Mouse (Mus musculus): ENCODE data around the gene Camta1.
"Not testable (repeated sequence)": the region's sequence is repeated elsewhere in the genome, so short reads cannot be mapped to it uniquely, and the experiment has no call there.

Gene Camta1

DNA sequence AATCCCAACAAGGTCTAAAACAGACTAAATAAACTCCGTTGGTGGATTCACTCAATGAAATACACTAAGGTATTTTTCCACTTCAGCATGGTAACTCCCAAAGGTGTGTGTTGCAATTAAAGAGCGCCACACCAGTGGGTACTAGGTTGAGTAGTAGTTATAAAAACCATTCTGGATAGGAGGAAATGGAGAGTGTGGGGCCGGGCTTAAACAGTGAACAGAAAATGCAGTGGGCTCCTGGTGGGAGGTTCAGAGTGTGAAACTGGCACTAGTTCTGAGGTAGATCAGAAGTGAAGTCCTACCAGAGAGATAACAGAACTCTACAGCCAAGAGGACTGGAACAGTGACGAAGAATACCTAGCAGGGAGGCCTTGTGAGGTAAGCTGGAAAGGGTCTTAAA lies 803.0 kb downstream of the Camta1 start:
- no peak for DNase-seq (ENCODE audit: low spot score)

DNA sequence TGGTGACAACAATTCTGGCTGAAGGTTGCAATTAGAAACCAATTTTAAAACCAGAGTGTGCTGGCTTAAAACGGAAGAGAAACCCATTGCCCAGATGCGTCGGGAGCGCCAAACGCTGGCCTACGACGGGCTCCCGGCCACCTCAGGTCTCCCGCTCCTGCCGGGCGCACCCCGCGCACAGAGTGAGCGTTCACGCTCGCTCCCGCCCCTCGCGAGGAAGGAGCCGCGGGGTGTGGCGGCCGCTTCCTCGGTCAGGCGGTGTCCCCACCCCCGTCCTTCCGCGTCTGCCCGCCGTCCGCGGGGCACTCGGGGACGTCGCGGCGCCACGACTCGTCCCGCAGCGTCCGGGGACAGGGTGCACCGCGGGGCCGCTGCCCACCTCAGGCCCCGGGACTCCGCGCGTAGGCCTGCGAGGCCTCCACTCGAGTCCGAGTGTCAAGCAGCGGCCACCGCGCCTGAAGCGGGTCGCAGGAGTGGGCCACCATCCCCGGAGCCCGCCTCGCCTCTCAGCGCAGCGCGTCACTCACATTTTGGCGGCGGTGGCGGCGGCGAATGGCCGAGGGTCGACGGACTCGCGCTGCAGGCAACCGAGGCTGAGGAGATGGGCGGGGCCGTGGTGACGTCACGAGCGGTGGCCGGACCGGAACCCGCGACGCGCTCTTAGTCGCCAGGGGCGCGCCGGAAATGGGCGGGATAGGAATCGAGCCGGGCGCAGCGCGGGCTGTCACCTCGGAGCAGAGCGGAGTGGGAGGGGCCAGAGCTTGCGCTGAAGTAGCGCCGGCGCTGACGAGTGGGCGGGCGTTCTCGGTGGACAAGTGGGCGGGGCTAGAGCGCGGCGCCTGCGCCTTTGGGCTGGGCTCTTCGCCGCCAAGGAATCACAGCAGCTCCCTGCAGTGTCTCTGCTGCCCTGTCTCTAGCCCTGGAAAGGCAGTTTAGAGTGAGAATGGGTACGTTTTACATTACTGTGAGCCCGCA lies 804.0 kb downstream of the Camta1 start, which contains the start of gene Vamp3:
Vamp3 (minus strand) TSS at position 617 of the 975 bp plus-strand sequence.
- DNase-seq (ENCODE audit: low spot score) = peak; percentile 98

DNA sequence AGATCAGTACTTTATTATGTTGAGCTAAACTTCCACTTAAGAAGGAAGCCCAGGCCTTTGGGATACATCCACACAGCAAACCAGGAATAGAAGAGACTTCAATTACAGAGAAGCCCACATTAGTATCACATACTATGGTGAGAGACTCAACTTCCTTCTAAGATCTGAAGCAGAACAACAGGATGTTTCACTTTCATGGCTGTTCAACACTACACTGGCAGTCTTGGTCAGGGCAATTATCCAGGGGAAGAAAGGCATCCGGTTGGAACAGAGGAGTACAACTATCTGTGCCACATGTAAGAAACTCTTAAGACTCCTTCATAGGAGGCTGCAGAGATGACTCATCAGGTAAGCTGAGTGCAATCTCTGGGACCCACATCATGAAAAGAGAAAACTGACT lies 810.5 kb downstream of the Camta1 start:
- DNase-seq (ENCODE audit: low spot score) = no peak

DNA sequence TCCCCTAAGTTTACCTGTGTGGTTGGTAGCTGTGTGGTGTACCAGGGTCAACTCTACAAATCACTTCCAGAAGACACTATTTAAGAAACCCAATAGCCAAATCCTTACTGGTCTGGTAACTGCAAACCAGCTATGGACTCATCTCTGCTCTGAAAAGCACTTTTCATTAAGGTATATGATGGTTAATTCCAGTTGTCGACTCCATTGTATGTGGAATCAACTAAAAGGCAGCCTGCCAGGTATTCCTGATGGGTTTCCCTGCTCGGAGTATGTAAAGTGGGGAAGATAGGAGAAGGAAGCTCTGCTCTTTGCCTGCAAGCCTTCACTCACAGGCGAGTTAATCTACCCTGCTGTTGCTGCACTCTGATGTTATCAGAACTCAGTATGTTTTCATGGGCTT lies 815.2 kb downstream of the Camta1 start:
- DNase-seq (ENCODE audit: low spot score) = no peak

DNA sequence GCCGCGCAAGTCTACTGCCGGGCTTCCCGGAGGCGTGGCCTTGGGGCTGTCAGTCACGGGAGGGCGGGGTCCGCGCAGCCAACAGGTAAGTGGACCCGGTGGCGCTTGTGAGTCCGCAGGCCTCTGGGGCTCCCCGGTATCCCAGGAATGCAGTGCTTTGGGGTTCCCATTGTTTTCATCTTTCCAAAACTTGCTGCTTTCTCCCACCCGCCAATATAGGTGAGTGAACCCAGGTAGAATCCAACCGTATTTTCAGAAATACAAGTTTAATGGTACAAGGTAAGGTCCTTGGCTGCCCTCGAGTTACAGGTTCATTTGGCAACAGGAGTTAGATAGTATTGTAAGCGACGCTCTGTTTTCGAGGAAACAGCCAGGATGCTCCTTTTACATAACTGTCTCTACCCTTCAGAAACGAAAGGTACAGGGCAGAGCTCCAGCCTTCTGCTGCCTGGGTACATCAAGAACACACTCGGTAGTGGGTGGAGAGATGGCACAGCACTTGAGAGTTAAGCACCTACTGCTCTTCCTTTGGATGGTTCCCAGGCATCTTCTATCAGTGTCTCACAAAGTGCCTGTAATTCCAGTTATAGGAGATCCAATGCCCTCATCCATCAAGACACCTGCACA lies 816.6 kb downstream of the Camta1 start:
- DNase-seq (ENCODE audit: low spot score) = no peak

DNA sequence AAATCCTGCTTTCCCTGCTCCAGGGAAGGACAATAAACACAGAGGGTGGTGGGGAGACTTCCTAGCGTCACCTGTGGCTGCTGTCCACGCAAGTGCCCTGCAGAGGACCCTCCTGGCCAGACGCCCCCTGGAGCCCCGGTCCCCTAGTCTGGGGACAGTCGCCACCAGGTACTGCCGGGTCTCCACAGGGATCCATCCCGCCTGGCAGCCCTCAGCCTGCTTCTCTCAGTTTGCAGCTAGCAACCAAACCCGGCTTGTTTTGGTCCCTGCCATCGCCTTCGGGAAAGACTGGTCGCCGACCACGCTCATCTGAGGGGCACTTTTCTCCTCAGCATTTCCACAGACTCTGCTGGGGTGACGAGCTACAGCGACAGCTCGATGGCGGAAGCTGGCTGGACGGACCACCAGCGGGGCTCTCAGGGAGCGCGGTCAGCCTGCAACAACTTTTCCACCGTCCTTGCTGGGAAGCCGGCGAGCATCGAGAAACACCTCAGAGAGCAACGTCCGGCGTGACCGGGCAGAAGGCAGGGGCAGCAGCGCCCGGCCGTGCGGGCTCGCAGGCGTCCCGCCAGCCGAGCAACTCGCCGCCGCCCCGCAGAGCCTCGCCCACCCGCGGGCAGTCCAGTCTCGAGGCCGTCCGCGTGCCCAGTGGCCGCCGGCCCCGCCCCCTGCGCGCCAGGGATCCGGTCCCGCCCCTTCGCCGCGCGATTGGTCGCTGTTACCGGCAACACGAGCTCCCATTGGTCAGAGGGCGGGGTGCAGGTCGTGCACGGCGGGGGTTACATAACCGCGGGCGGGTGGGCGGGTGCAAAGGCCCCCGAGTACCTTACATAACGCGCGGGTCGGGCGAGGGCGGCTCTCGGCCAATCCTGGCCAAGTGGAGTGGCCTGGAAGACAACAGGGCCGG lies 817.4 kb downstream of the Camta1 start, which contains the start of gene Per3:
Per3 (minus strand) TSS at position 629 of the 907 bp plus-strand sequence.
- DNase-seq (ENCODE audit: low spot score) = peak; percentile 97

DNA sequence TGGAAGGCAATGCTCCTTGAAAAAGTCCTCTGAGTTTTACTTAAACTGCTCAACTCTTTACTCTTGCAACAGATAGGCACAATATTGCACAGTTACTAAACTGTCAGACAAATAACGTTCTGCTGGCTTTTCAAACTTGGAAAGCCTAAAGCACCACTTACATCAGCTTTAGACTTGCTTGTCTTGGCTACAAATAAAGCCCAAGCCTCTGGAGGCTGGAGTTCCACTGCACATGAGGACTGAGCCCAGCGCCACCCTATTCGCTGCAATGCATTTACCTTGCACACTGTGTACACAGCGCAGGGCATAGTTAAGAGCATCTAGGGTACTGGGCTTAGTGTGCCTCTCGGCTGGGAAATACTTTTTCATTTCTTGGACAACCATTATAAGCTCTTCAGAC lies 818.4 kb downstream of the Camta1 start:
- DNase-seq (ENCODE audit: low spot score) = no peak

DNA sequence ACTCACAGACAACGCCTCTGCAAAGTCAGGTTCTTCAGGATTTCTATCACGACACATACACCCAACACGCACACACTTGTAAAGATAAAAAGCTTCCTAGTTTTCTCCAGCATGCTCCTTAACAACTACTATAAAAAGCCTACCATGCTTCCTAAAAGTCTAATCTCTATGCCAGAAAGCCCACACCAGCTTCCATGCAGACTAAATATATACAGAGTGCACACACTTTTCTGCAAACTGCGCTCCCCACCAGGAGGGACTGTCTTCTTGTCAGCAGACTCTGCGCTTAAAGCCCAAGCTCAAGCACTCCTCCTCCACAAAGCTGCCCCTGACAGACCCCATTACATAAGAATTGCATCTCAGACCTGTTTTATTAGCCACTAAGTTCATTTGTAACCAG lies 820.2 kb downstream of the Camta1 start:
- DNase-seq (ENCODE audit: low spot score) = no peak

DNA sequence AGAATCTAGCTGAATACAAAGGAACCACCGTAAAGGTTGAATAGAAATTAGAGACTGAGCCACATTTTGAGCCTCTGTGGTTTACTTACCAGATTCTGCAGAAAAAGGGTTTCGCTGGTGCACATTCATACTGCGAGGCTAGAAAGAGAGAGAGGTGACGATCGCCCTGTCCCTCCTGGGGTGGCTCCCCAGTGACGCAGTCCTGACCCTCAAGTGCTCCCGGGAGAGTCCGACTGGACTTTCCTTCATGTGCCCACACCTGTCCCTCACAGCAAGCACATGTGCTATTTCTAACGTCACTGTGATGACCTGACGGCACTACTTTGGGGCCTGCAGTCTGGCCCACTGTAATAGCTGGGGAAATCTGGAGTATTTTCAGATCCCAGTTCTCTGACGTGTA lies 823.9 kb downstream of the Camta1 start:
- no peak for DNase-seq (ENCODE audit: low spot score)

DNA sequence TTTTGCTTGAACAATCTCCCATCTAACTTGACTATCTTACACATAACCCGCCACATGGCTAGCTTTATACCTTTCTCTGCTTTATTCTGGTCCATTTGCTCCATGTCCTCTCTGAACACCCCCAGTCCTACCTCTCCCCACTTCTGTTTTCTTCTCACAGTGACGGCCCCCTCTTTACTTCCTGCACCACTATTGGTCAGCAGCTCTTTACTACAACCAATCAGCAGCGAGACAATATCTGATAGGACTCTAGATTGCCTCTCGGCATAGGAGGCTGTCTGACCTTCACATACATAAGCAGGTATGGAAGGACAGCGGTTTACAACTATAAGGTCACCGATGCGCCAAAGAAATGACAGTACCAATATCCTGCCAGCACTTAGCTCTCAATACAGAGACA lies 825.2 kb downstream of the Camta1 start:
- DNase-seq (ENCODE audit: low spot score) = no peak

DNA sequence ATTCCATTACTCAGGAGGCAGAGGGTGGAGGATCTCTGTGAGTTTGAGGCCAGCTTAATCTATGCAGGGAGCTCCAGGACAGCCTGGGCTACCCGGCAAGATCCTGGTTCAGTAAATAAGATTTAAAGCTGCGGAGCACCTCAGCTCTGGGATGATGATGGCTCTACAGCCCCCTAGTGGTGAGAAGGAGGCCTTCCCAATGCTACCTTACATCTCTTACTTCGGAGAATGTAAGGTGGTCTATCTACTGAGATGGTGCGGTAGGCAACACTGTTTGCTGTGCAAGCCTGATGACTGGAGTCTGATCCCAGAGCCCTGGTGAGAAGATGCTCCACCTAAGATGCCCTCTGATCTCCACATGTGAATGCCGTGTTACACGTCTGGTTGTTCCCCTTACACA lies 834.7 kb downstream of the Camta1 start:
- DNase-seq (ENCODE audit: low spot score) = no peak

DNA sequence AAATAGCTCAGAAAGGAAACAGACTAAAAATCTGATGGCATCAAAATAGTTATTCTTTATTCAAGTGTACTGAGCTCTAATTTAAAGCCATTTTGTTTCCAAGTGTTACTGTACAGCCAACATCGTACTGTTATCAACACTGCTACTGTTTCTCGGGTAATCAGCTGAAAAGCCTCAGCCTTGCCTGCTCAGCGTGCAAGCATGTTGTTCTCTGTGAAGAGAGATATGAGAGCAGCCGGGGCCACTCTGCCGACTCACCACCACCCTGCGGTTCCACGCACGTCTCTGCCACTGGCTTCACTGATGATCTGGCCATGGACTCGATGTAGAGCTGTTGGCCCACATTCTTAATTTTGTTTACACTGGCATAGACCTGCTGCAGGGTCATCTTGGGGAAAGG lies 837.5 kb downstream of the Camta1 start:
- no peak for DNase-seq (ENCODE audit: low spot score)

DNA sequence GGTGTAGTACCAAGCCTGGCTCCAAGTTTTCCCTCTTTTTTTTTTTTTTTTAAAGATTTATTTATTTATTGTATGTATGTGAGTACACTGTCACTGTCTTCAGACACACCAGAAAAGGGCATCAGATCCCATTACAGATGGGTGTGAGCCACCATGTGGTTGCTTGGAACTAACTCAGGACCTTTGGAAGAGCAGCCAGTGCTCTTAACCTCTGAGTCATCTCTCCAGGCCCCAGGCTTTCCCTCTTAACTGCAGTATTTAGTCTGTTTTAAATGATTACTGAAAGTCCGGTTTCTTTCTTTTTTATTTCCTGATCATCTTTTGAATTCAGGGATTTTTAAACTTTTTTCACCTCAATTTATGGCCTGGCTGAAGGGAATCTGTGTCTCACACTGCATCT lies 844.3 kb downstream of the Camta1 start:
- not testable (repeated sequence) for DNase-seq (ENCODE audit: low spot score)

DNA sequence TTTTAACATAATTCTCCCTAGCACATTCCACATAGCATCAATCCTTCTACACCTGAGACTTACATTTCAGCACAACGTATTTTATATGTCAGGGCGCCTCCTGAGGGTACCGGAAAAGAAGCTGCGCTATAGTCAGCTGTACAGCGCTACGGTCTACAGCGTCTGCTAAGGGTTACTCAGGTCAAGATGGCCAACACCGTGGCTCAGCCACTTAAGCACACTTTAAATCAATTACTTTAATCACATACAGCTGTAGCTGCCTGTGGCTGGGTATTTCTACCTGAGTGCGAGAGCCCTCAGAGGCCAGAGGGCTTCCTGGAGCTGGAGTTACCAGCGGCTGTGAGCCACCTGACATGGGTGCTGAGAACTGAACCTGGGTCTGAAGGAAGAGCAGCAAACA lies 845.7 kb downstream of the Camta1 start:
- DNase-seq (ENCODE audit: low spot score) = no peak

DNA sequence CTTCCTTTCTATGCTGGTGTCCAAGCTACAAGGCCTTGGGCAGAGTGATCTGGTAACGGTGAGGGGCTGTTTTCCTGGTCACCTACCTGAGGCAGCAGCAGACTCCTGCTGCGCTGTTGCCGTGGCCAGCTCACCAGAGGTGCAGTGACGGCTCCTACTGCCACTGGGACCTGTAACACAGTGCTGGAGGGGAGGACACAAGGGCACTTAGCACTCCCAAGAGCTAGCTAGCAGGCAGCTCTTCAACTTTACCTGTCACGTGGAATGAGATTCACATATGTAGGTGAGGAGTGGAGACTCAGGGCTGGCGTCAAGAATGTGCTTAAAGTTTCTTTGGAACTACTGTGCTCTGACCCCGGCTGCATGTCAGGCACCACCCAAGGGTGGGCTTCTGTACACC lies 851.4 kb downstream of the Camta1 start:
- no peak for DNase-seq (ENCODE audit: low spot score)

DNA sequence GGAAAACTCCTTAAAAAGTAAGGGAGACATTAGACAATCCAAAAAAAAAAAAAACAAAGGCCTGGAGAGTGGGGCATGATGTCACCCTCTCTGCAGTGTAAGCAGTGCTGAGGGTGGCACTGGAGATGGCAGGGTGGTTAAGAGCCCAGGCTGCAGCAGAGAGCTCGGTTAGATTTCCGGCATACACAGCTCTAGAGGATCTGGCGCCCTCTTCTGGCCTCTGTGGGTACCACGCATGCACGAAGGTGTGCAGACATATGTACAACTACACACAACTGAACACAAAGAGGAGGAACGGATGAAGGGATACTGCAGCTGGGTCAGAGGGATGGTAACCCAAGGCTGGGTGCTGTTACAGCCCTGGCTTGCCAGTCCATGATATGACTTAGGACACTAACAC lies 854.7 kb downstream of the Camta1 start:
- DNase-seq (ENCODE audit: low spot score) = no peak

DNA sequence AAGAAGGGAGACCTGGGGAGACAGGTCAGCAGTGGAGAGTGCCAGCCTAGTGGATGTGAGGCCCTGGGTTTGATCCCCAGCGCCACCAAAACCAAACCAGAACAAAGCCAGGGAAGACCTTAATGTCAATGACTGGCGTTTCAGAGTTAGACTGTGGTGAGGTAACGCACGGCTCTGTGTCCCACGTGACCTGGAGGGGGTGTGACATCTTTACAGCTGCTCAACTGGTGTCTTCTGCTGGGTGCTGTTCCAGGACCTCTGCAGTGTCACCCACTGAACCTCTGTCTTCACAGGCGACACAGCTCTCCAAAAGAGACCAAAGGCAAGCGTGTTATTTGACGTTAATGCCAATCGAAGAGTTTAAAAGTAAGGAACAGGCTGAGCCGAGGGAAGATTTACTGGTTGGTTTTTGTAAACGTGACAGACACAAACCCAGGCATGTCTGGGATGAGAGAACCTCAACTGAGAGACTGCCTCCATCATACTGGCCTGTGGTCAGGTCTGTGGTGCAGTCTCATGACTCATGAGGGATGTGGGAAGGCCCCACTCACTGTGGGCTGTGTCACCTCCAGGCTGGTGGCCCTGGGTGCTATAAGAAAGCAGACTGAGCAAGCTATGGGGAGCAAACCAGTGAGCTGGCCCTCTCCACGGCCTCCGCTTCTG lies 855.9 kb downstream of the Camta1 start:
- DNase-seq (ENCODE audit: low spot score) = no peak

DNA sequence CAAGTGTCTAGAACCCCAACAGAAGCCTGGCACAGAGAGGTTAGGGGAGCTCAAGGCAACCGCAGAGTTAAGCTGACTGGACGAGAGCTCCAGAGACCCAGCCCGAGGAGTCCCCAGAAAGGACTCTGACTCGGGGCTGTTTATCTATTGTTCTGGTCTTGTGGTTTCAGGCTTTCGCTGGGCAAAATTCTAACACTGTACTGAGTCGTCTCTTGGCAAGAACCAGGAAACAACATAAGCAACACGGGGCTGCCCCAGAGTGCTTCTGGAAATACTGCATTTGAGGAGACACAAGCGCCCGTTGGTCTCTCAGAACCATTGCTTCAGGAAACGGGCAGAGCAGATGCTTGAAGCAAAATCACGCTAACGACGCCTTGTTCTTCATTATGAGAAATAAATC lies 860.3 kb downstream of the Camta1 start:
- no peak for DNase-seq (ENCODE audit: low spot score)

DNA sequence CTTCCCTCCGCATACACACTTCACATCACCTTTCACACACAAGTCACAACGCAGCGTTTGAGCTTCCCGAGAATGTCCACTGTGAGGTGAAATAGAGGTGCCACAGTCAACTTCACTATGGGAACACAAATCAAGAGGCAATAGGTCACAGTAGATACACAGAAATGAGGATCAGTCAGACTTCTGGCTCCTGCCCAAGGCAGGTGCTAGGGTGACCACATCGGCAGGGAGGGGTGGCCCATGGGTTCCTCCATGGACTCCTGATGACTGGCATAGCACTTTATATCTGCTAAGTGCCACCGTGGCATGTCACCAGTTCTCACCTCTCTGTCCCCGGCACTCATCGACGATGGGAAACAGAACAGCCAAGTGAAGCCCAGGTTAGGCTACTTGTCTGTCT lies 863.0 kb downstream of the Camta1 start:
- DNase-seq (ENCODE audit: low spot score) = no peak

DNA sequence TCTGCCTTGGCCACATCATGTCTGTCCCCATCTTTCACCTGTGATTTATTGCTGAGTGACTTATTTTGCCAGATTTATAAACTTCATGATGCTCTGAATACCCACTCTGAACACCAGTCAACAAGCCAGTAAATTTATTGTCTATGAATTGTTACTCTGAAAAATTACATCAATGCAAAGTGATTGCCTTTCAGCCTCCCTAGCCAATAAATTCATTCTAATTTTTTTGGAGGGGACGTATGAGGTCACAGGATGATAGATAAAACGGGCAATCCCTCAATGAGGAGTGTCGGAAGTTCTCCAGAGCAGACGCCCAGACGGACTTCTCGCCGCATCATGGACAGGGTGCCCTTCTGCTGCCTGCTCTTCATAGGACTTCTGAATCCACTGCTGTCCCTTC lies 864.9 kb downstream of the Camta1 start, which contains the start of gene Uts2:
Uts2 (plus strand) TSS at position 301 of the 400 bp plus-strand sequence.
- DNase-seq (ENCODE audit: low spot score) = no peak

DNA sequence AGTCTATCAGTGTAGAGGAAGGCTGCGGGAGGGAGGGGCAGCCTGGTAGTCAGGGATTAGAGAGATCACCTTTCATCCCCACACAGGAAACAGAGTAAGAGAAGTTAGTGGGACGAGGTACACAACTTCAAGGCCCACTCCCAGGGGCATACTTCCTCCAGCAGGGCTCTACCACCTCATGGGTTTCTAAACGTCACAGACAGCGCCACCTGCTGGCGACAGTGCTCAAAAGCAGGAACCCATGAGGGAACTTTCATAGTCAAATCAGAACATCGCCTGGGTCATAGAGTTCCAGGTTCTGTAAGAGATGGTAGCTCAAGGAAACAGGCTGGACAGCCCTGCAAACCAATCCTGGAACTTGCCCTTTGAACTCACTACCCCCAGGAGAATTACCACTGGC lies 871.5 kb downstream of the Camta1 start:
- no peak for DNase-seq (ENCODE audit: low spot score)

DNA sequence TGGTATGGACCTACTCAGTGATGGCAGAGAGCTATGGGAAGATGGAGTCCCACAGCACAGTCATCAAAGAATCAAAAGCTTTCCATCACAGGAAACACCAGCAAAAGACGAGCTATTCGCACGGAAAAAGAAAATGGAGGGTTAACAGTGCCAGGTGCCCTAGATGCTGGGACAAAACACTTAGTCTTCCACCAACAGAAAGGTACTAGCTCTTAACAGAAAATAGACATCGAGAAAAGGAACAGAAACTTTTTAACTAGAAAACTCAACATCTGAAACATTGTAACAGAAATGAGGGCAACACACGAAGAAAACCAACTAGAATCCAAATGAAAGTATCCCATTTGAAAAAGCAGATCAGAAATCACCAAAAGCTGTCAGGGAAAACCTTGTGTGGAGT lies 881.5 kb downstream of the Camta1 start:
- DNase-seq (ENCODE audit: low spot score) = no peak
